Mouse (Mus musculus) testis, adult 2 months (tissue): ENCODE results near the gene Bace1. TPM values are rescaled to one million over a fixed set of nuclear protein-coding genes. Genes with fewer than 3 reads are reported as not detected.

ENCODE experiments used
- H3K27ac ChIP-seq: fragments of 200-500 bp; 2 replicates; pipeline ENCODE4 v1.5.1; 2012; ENCODE audit warnings: low read depth, low read length; ENCODE audit not compliant: control insufficient read depth, insufficient read depth
- H3K27me3 ChIP-seq: fragments of 200-500 bp; 2 replicates; pipeline ENCODE4 v1.6.1; 2012; ENCODE audit warnings: mild to moderate bottlenecking, low read length, moderate library complexity; ENCODE audit not compliant: control insufficient read depth, insufficient read depth
- H3K36me3 ChIP-seq: fragments of 200-500 bp; 2 replicates; pipeline ENCODE4 v1.6.1; 2012; ENCODE audit warnings: mild to moderate bottlenecking, low read length; ENCODE audit not compliant: control insufficient read depth, insufficient read depth
- H3K4me1 ChIP-seq: fragments of 200-500 bp; 2 replicates; pipeline ENCODE4 v1.6.1; 2012; ENCODE audit warnings: low read length; ENCODE audit not compliant: control insufficient read depth, insufficient read depth
- H3K4me3 ChIP-seq: fragments of 200-500 bp; 2 replicates; pipeline ENCODE4 v1.5.1; 2012; ENCODE audit warnings: low read depth, mild to moderate bottlenecking, low read length, moderate library complexity, mixed read lengths; ENCODE audit not compliant: control insufficient read depth
- CTCF ChIP-seq: fragments of 200-500 bp; IDR thresholded peaks from 2 replicates; pipeline ENCODE4 v1.5.1; 2012; ENCODE audit warnings: low read depth, mild to moderate bottlenecking, inconsistent platforms, low read length, moderate library complexity; ENCODE audit not compliant: control insufficient read depth, insufficient read depth, insufficient replicate concordance
- POLR2A ChIP-seq: fragments of 200-500 bp; IDR thresholded peaks from 2 replicates; pipeline ENCODE4 v1.6.1; 2012; ENCODE audit warnings: low read depth, mild to moderate bottlenecking, inconsistent platforms, low read length, moderate library complexity; ENCODE audit not compliant: control insufficient read depth
- polyA plus RNA-seq: library from polyadenylated mRNA; depleted of rRNA; stranded (reverse); fragments of >200 nt; gene quantifications from 2 replicates; pipeline ENCODE4 v1.2.3, GENCODE M21; 2012; rRNA removed

The Bace1 gene
- polyA plus RNA-seq, 1 experiment: 0.75 TPM

DNA sequence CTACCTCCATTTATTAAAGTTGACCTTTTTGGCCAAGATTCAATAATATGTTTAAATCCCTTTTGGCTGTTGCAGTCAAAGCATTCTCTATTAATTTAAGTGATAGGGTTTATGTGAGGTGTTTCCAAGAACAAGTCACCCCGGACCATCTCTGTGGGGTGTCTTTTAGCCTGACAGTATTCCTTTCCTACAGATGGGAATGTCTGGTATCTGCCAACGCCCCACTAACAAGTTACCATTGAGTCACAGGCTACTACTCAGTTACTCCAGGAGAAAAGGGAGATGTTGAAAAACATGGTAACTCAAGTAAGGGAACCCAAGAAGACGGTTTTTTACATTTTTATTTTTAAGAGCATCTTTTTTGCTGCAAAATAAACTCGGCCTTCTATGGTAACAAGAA lies 66.8 kb downstream of the Bace1 start:
- TF ChIP-seq CTCF (no peak), POLR2A (no peak)
- Histone ChIP-seq H3K27me3 (no peaks in the 10 kb centered on the region), H3K4me3 (no peak overlapping the region), H3K36me3 (peaks cover 8% of the 10 kb centered on the region), H3K27ac (no peak overlapping the region), H3K4me1 (peaks cover 4% of the 10 kb centered on the region)

DNA sequence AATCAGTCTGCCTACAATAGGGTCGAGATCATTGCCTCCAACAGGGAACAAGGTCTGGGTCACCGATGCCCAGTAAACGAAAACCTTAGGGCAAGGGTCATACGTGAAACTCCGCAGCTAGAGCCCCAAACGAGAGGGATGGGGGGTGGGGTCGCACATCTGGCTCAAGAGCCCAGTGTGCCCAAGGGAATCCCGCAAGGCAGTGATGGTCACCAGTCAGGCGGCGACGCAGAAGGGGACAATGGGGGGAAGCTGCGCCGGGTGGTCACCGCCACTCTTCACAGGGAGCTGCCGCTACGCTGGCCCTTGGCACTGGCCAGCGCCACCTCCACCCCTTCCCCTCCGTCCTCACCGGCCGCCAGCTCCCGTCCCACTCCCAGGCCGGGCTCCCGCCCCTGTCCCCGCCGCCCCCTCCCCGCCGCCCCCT lies 67.4 kb downstream of the Bace1 start:
- Histone ChIP-seq H3K4me1 (peaks cover 4% of the 10 kb centered on the region), H3K27me3 (no peaks in the 10 kb centered on the region), H3K4me3 (peak overlapping the region; percentile 100), H3K36me3 (peaks cover 8% of the 10 kb centered on the region), H3K27ac (peak overlapping the region; percentile 76)
- TF ChIP-seq CTCF: no peak
- TF ChIP-seq POLR2A: no peak

DNA sequence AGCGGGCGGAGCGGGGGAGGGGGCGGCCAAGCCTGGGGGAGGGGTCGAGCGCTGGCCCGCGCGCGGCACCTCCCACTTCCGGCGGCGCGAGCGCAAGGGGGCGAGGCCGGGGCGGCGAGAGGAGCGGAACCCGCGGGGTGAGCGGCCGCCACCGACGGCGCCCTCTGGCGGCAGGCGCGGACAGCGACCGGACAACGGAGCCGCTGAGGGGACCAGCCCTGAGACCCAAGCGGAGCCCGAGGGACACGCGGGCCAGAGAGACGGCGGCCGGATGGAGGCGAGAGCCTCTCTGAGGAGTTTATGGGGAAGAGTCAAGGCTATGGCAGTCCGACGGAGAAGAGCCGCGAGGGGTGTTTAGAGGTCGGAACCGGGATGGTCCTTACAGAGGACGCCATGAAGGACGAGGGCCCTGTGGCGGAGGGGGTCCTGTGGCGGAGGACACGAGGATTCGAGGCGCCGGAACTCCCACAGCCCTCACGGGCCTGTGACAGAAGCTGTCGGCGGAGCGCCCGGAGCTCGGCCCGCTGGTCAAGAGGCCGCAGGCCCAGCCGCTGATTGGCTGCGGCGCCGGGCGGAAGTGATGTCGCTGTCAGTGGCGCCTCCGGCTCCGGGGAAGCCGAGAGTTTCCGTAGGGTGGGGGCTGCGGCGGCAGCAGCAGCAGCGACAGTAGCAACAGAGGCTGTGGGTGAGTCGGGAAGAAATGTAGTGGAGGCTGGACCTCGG lies 68.1 kb downstream of the Bace1 start, which contains the start of the genes Pcsk7 and Rnf214:
Pcsk7 (plus strand) TSS at position 143 of the 723 bp plus-strand sequence.
Rnf214 (minus strand) TSS at position 557 of the 723 bp plus-strand sequence.
- H3K4me3 ChIP-seq: peak within 1 kb of the TSS; percentile 100
- no peaks in the 10 kb centered on the region for H3K27me3 ChIP-seq
- TF ChIP-seq CTCF: peak; percentile 84
- peak; percentile 65; the same call in 1 of the 2 replicates for TF ChIP-seq POLR2A
- peak within 1 kb of the TSS; percentile 100 for H3K27ac ChIP-seq
- H3K36me3 ChIP-seq: peaks cover 8% of the 10 kb centered on the region
- H3K4me1 ChIP-seq: peaks cover 4% of the 10 kb centered on the region

DNA sequence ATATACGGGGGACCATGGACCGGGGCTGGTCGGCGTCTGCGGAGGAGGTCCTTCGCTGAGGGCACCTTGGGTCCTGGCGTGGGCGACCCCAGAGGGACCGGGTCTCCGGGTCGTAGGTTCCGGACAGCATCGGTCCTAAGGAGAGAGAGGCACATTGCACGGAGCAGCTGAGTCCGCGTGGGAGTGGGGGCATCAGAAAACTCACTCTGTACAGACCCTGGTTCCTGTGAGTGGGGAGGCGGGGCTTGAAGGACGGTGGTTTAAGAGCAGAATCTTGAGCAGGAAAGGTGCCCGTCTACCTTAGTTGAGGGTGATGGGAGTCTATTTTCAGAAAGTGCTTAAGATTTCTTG lies 68.7 kb downstream of the Bace1 start:
- H3K4me1 ChIP-seq: peaks cover 4% of the 10 kb centered on the region
- H3K27me3 ChIP-seq: no peaks in the 10 kb centered on the region
- peak overlapping the region; percentile 100 for H3K4me3 ChIP-seq
- TF ChIP-seq CTCF: no peak
- peaks cover 9% of the 10 kb centered on the region for H3K36me3 ChIP-seq
- H3K27ac ChIP-seq: peak overlapping the region; percentile 86

DNA sequence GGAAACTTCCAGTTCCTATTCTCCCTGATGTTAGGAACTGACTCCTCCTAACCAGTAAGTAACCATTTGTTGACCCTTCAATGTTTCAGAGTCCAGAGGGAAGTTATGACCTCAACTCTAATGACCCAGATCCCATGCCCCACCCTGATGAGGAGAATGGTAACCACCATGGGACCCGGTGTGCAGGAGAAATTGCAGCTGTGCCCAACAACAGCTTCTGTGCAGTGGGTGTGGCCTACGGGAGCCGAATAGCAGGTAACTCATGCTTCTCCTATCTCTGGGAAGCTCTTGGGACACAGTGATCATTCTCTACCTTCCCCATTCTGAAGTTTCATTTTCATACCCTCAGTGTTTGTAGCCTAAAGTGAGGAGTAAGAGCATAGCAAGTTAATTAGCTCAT lies 72.6 kb downstream of the Bace1 start:
- no peak for TF ChIP-seq CTCF
- TF ChIP-seq POLR2A: no peak
- H3K4me3 ChIP-seq: no peak overlapping the region
- peaks cover 2% of the 10 kb centered on the region for H3K4me1 ChIP-seq
- peaks cover 16% of the 10 kb centered on the region for H3K36me3 ChIP-seq
- no peak overlapping the region for H3K27ac ChIP-seq
- no peaks in the 10 kb centered on the region for H3K27me3 ChIP-seq

DNA sequence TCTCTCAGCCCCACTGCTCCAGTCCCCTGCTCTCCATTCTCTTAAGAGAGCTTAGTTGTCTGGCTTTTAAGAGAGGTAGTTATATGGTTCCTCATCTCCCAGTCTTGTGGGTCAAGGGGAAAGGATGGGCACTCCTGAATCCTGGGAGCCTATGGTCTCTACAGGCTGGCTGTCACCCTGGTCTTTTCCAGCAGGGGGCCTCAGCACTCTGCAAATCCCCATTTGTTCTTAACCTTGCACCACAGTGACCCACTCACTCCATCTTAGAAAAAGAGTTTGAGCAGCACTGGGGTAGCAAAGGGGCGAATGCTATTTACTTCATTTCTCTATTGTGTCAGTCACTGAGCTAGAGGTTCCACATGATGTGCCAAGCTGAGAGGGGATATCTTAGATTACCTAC lies 73.3 kb downstream of the Bace1 start:
- H3K4me1 ChIP-seq: peaks cover 2% of the 10 kb centered on the region
- H3K36me3 ChIP-seq: peaks cover 16% of the 10 kb centered on the region
- no peak overlapping the region for H3K27ac ChIP-seq
- TF ChIP-seq CTCF (peak; percentile 35; the same call in 1 of the 2 replicates), POLR2A (no peak)
- H3K4me3 ChIP-seq: no peak overlapping the region
- no peaks in the 10 kb centered on the region for H3K27me3 ChIP-seq

Other genes starting within 250 kb of the Bace1 start
- 64.5 and 69.5 TPM in 2 replicates for gene Cep164, start 9.9 kb upstream of the Bace1 start, polyA plus RNA-seq
- 34.4 and 39.0 TPM in 2 replicates for gene Pcsk7, start 67.9 kb downstream of the Bace1 start, polyA plus RNA-seq
- gene Rnf214, start 68.3 kb downstream of the Bace1 start, polyA plus RNA-seq: 22.3 and 22.7 TPM in 2 replicates
- 18.3 and 49.8 TPM in 2 replicates for gene Tagln, start 97.5 kb downstream of the Bace1 start, polyA plus RNA-seq
- gene Sidt2, start 116.7 kb downstream of the Bace1 start, polyA plus RNA-seq: 350 and 414 TPM in 2 replicates
- 210 and 246 TPM in 2 replicates for gene Pafah1b2, start 174.1 kb downstream of the Bace1 start, polyA plus RNA-seq
- 30.1 and 30.4 TPM in 2 replicates for gene Sik3, start 174.2 kb downstream of the Bace1 start, polyA plus RNA-seq